Mouse (Mus musculus): ENCODE data around the gene Gm765.

Gm765 gene

GRCm38 (mm10) chr6:98210237-98210636 lies 132.3 kb downstream of the Gm765 start:
- no peak for DNase-seq

GRCm38 (mm10) chr6:98208051-98208450 lies 134.5 kb downstream of the Gm765 start:
- no peak for DNase-seq

- peak; percentile 24 for DNase-seq
These were observed 143.8 kb downstream of the Gm765 start for GRCm38 (mm10) chr6:98198706-98199105.

- DNase-seq: no peak
These were observed 151.7 kb downstream of the Gm765 start for GRCm38 (mm10) chr6:98190745-98191442.
